Mouse (Mus musculus): ENCODE results near the gene Pim3. TPM values are rescaled to one million over a fixed set of nuclear protein-coding genes. Genes with fewer than 3 reads are reported as not detected.

Pim3 gene
- polyA plus RNA-seq, 1 experiment, result 14.1 TPM

DNA sequence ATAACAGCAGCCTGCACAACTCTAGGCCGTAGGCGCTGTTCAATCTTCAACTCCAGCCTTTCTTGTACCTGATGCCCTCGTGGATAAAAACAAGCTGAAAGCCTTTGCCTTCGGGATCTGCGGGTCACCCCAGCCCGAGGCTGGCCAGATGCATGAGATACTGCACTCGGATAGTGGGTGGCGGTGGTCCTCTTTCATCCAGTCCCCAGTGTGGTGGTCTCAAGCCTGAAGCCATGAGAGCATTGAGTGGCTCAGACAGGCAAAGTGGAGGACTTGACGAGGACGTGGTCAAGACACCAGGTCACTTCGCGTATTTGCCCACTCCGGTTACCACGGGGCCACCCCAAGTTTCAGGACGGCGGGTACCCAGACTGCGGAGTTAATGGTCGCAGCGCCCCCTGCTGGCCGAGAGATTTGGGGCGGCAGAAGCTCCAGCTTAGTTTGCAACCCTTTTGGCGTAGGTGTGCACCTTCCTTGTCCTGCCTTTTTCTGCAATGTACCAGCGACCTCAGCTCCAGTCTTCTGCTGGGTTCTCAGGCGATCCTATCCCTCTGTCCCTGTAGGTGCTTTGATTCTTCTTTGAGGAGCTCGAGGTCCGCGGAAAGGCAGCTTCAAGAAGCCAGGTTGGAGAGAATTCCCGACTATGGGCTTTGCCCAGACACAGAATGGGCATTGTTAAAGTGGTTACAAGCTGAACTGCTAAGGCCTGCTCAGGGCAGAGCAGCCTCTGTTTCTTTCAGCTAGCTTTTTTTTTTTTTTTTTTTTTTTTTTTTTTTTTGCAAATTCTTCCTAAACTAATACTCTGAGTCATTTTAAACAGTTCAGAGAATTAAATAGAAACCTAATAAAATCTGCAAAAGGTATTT, 14.4 kb downstream of the Pim3 start:
- H3K4me3 ChIP-seq (replicated peaks), result peak overlapping the region; percentile 85
- H3K27me3 ChIP-seq (replicated peaks), result peaks cover 60% of the 10 kb centered on the region
- peaks cover 14% of the 10 kb centered on the region for H3K4me1 ChIP-seq
- H3K9me3 ChIP-seq, result peaks cover 15% of the 10 kb centered on the region
- TF ChIP-seq FLI1 (IDR thresholded peaks at IDR 0.05; ENCODE audit: low read length) (no peak), GATA1 (IDR thresholded peaks at IDR 0.05; ENCODE audit: borderline replicate concordance, low read length) (no peak)
- H3K36me3 ChIP-seq (replicated peaks; ENCODE audit: low read length), result no peaks in the 10 kb centered on the region

DNA sequence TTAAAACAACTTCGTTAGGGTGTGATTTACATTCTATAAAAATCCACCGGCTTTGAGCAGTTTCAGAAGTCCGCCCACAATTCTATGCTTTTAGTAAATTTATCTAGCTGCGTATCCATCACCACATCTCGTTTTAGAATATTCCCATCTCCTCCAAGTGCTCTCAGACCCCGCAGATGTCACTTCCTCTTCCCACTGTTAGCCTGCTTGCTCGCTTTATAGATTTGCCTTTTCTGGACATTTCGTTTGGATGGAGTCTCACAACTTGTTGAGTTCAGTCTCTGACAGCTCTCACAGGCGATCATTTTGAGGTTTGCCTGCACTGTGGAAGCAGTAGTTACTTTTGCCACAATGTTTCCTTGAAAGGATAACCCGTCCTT, 15.0 kb downstream of the Pim3 start:
- H3K4me1 ChIP-seq, result peaks cover 14% of the 10 kb centered on the region
- TF ChIP-seq GATA1 (IDR thresholded peaks at IDR 0.05; ENCODE audit: borderline replicate concordance, low read length) (no peak), FLI1 (IDR thresholded peaks at IDR 0.05; ENCODE audit: low read length) (no peak)
- peaks cover 15% of the 10 kb centered on the region for H3K9me3 ChIP-seq
- H3K36me3 ChIP-seq (replicated peaks; ENCODE audit: low read length), result no peaks in the 10 kb centered on the region
- H3K4me3 ChIP-seq (replicated peaks), result no peak overlapping the region
- H3K27me3 ChIP-seq (replicated peaks), result peaks cover 61% of the 10 kb centered on the region

DNA sequence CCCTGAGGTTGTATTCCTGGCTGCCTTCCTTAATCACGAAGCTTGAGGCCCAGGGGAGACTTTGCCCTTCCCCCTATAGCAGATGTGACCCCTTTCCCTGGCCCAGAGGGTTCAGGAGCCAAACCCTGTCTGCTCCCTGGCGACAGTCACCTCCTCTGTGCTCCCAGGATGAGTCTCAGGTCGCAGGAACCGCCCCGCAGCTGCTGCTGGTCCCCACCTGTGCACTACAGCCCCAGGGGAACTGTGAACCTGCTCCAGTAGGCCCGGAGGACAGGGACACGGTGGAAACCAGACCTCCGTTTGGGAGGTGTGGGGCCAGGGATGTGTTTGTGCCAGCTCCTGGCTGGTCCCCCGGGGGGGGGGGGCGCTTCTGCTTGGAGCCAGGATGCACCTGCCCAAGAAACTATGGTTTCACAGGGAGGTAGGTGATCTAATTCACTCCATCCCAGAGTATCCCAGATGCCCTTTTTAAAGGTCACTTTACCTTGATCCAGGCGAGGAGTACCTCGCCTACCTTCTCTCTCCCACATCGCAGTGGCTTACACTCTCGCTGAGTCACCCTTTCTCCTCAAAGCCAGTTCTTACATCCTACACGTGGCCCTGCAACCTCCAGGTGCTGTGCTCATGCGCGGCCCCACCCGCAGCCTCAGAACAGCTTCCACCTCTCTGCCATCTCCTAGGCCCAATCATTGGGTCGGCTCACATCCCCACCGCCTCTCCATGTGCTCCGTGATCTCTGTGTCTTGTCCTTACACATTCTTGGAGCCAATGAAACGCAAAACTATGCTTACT, 19.5 kb downstream of the Pim3 start:
- H3K36me3 ChIP-seq (replicated peaks; ENCODE audit: low read length), result no peaks in the 10 kb centered on the region
- peaks cover 2% of the 10 kb centered on the region; the same call in 1 of the 2 replicates for H3K4me1 ChIP-seq
- TF ChIP-seq GATA1 (IDR thresholded peaks at IDR 0.05; ENCODE audit: borderline replicate concordance, low read length) (no peak), FLI1 (IDR thresholded peaks at IDR 0.05; ENCODE audit: low read length) (no peak)
- H3K27me3 ChIP-seq (replicated peaks), result peaks cover 44% of the 10 kb centered on the region
- peaks cover 15% of the 10 kb centered on the region for H3K9me3 ChIP-seq
- H3K4me3 ChIP-seq (replicated peaks), result no peak overlapping the region

DNA sequence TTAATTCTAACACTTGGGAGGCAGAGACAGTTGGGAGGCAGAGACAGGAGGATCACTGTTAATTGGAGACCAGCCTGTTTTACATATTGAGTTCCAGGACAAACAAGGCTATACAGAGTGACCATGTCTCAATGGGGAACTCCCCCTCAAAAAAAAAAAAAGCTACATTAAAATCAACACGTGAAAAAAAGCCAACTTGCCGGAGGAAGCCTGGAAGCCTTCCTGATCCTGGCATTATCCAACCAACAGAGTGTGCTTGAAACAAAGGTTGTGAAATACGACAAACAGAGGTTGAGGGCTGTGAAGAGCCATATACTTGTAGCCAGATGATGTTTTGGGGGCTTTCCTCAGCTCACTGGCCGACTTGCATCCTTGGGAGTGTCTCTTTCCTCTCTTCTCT, 20.9 kb downstream of the Pim3 start:
- Histone ChIP-seq H3K4me1 (peaks cover 3% of the 10 kb centered on the region; the same call in 1 of the 2 replicates), H3K4me3 (replicated peaks) (no peak overlapping the region), H3K36me3 (replicated peaks; ENCODE audit: low read length) (no peaks in the 10 kb centered on the region), H3K27me3 (replicated peaks) (peaks cover 42% of the 10 kb centered on the region), H3K9me3 (peaks cover 15% of the 10 kb centered on the region)
- TF ChIP-seq GATA1 (IDR thresholded peaks at IDR 0.05; ENCODE audit: borderline replicate concordance, low read length) (no peak), FLI1 (IDR thresholded peaks at IDR 0.05; ENCODE audit: low read length) (no peak)

DNA sequence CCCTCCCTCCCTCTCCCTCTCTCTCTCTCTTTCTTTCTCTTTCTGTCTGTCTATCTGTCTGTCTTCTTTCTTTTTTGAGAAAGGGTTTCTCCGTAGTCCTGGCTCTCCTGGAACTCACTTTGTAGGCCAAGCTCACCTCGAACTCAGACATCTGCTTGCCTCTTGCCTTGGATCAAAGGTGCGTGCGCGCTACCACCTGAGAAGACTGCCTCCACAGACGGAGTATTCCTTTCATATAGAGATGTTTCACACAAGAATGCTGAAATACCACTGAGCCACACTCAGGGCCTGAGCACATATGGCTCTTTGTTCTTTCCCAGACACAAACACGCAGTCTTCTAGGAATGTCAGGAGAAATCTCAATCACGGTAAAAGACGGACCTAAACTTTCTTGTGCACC, 21.4 kb downstream of the Pim3 start:
- TF ChIP-seq FLI1 (IDR thresholded peaks at IDR 0.05; ENCODE audit: low read length), result no peak
- TF ChIP-seq GATA1 (IDR thresholded peaks at IDR 0.05; ENCODE audit: borderline replicate concordance, low read length), result no peak
- Histone ChIP-seq H3K27me3 (replicated peaks) (peaks cover 46% of the 10 kb centered on the region), H3K4me3 (replicated peaks) (no peak overlapping the region), H3K9me3 (peaks cover 15% of the 10 kb centered on the region), H3K4me1 (peaks cover 4% of the 10 kb centered on the region; the same call in 1 of the 2 replicates), H3K36me3 (replicated peaks; ENCODE audit: low read length) (no peaks in the 10 kb centered on the region)

DNA sequence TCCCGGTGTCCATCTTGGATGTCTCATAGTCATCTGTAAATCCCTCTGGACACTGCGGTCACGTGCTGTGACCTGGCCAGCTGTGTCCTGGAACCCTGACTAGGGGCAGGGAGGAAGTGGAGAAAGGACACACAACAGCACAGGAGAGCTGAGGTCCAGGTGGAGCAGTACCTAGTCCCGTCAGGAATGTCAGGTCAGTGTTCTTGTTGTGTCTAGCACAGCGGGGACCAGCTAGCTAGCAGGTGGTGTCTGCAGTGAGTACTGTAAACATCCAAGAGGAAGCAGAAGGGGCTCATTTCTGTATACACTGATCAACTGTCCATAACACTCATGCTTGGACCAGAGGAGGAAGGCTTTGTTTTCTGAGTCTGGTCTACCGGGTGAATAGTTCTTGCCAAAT, 23.4 kb downstream of the Pim3 start:
- peaks cover 59% of the 10 kb centered on the region for H3K27me3 ChIP-seq (replicated peaks)
- H3K9me3 ChIP-seq, result peaks cover 6% of the 10 kb centered on the region
- H3K36me3 ChIP-seq (replicated peaks; ENCODE audit: low read length), result no peaks in the 10 kb centered on the region
- H3K4me1 ChIP-seq, result peaks cover 14% of the 10 kb centered on the region
- TF ChIP-seq FLI1 (IDR thresholded peaks at IDR 0.05; ENCODE audit: low read length), result no peak
- no peak overlapping the region for H3K4me3 ChIP-seq (replicated peaks)

DNA sequence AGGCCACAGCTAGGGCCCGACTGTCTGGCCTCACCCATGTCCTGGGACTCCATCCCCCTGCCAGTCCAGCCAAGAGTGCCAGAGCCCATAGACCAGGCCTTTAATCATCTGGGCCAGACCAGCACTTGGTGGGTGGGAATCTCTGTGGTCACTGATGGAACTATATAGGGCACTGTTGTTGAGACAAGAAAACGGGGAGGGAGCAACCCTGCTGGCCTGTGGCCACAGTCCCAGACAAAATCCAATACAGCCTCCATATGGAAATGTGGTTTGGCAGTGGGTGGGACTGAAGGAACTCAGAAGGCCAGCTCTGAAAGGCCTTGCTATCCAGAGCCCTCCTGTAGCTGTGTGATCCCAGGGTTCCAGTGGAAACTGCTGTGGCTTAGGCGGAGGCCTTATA, 27.0 kb downstream of the Pim3 start:
- H3K27me3 ChIP-seq (replicated peaks), result peaks cover 70% of the 10 kb centered on the region
- no peaks in the 10 kb centered on the region for H3K9me3 ChIP-seq
- no peak for TF ChIP-seq GATA1 (IDR thresholded peaks at IDR 0.05; ENCODE audit: borderline replicate concordance, low read length)
- no peak for TF ChIP-seq FLI1 (IDR thresholded peaks at IDR 0.05; ENCODE audit: low read length)
- no peaks in the 10 kb centered on the region for H3K36me3 ChIP-seq (replicated peaks; ENCODE audit: low read length)
- no peak overlapping the region for H3K4me3 ChIP-seq (replicated peaks)
- peaks cover 29% of the 10 kb centered on the region for H3K4me1 ChIP-seq

DNA sequence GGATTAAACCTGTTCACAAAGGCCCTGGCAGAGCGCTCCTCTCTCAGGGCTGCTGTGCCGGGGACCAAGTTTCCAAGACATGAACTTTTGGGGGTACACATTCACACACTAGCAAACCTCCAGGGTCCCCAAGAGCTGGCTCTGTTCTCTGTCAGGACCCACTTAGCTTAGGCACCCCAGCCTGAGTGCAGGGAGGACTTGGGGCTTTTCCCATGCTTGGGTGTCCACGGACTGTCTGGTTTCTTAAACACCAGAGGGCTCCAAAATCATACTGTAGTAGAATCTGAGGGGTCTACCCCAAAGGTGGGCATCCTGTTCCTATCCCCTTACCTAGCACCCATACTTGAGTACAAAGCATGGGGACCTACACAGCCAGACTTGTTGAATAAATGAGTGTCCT, 28.0 kb downstream of the Pim3 start:
- TF ChIP-seq FLI1 (IDR thresholded peaks at IDR 0.05; ENCODE audit: low read length) (no peak), GATA1 (IDR thresholded peaks at IDR 0.05; ENCODE audit: borderline replicate concordance, low read length) (no peak)
- Histone ChIP-seq H3K36me3 (replicated peaks; ENCODE audit: low read length) (no peaks in the 10 kb centered on the region), H3K4me3 (replicated peaks) (peak overlapping the region; percentile 92), H3K27me3 (replicated peaks) (peaks cover 76% of the 10 kb centered on the region), H3K9me3 (no peaks in the 10 kb centered on the region), H3K4me1 (peaks cover 29% of the 10 kb centered on the region)

DNA sequence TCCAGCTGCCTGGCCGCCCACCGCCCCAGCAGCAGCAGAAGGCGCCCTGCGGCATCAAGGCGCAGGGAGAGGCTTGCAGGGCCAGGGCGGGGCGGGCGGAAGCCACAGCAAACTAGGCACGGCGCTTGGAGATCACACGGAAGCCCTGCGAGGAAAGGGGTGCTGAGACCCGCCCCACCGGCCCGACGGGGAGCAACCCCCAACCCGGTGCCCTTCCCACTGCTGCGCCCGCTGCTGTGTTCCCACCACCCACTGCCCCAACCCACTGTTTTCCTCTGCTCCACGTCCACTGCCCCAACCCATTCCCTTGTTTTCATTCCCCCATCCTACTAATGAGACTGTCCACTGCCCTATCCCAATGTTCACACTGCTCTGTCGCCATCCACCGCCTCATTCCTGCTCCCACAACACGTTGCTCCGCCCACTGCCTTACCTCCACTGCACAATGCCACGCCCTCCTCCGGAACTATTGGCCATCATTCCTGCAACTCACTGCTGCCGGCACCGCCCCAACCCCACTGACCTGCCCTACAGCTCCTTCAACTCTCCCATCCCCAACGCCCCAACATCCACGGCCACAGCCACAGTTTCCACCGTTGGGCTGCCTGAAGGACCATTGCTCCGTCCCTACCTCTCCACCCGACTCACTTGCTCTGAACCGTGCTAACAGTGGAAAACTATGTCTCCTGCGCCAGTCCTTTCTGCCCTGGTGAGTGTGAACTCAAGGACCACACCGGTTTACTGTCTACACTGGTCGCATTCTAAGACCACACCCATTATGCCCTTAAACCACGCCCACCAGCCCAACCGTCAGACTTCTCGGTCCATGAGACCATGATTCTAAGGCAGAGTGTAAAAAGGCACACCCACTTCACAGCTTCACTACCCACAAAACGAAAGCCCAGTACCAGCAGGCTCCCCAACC, 29.0 kb downstream of the Pim3 start:
- TF ChIP-seq FLI1 (IDR thresholded peaks at IDR 0.05; ENCODE audit: low read length) (no peak), GATA1 (IDR thresholded peaks at IDR 0.05; ENCODE audit: borderline replicate concordance, low read length) (no peak)
- Histone ChIP-seq H3K36me3 (replicated peaks; ENCODE audit: low read length) (no peaks in the 10 kb centered on the region), H3K4me1 (peaks cover 29% of the 10 kb centered on the region), H3K4me3 (replicated peaks) (peak overlapping the region; percentile 92), H3K27me3 (replicated peaks) (peaks cover 73% of the 10 kb centered on the region), H3K9me3 (no peaks in the 10 kb centered on the region)

Measured in megakaryocyte, embryonic 14.5 days (primary cell).